Comparison of ENCODE assay signal across 9 mouse cellular contexts in the genomic region with DNA sequence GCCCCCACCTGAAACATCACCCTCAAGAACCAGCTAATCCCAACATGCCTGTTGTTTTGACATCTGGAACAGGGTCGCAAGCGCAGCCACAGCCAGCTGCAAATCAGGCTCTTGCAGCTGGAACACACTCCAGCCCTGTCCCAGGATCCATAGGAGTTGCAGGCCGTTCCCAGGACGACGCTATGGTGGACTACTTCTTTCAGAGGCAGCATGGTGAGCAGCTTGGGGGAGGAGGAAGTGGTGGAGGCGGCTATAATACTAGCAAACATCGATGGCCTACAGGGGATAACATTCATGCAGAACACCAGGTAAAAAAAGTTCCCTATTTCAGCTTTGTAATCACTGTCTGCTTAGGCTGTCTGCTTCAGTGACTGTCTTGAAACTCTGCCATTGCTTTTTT. TPM values are rescaled to one million over a fixed set of nuclear protein-coding genes. Genes with fewer than 3 reads are reported as not detected.
DNase-seq lines count a peak whose midpoint lies in the region; ATAC-seq and TF ChIP-seq lines count a peak whose summit lies in the region.
"Had no signal": no experiment of that assay in that cellular context is flagged by ENCODE, and none has a peak within 500 bp of the region (broad histone marks: within the 10 kb centered on the region; RNA-seq: fewer than 3 reads in every experiment).

No protein-coding gene starts in this region.

- no peak for TF ChIP-seq EP300 in liver, postnatal 0 days (IDR thresholded peaks at IDR 0.05; ENCODE audit: low read depth)

- no peak overlapping the region for H3K4me3 ChIP-seq in heart, embryonic 15.5 days
- no peak overlapping the region for H3K4me3 ChIP-seq in heart, embryonic 11.5 days (ENCODE audit: low read depth, low read length)
- no peak overlapping the region for H3K4me3 ChIP-seq in liver, postnatal 0 days (ENCODE audit: low read depth, low read length)
- H3K4me3 ChIP-seq: myocyte had no signal

- no peaks in the 10 kb centered on the region for H3K27me3 ChIP-seq in heart, embryonic 15.5 days
- H3K27me3 ChIP-seq in heart, embryonic 11.5 days (ENCODE audit: control insufficient read depth, insufficient read depth, low read length) = no peaks in the 10 kb centered on the region
- no peaks in the 10 kb centered on the region for H3K27me3 ChIP-seq in liver, postnatal 0 days (ENCODE audit: insufficient read depth, low read length)

- H3K4me1 ChIP-seq in heart, embryonic 15.5 days (replicated peaks) = peaks cover 46% of the 10 kb centered on the region
- peaks cover 18% of the 10 kb centered on the region for H3K4me1 ChIP-seq in heart, embryonic 11.5 days (ENCODE audit: control insufficient read depth, insufficient read depth, low read length)
- H3K4me1 ChIP-seq in liver, postnatal 0 days (ENCODE audit: insufficient read depth) = peaks cover 35% of the 10 kb centered on the region

- peak; percentile 53 to 59 for DNase-seq in B cell, adult 2 months
- peak; percentile 48 for DNase-seq in ZHBTc4 (ENCODE audit: low read depth, low spot score)
- no peak for DNase-seq in liver, postnatal 0 days
- DNase-seq in layer of hippocampus, postnatal 14 days (ENCODE audit: low spot score in 2 of 2) = no peak
- DNase-seq: kidney, adult 11 months had no signal

- 0 out of 2 replicates have a peak overlapping the region, but pooled peaks have one; percentile 4 for H3K27ac ChIP-seq in heart, embryonic 15.5 days
- no peak overlapping the region for H3K27ac ChIP-seq in heart, embryonic 11.5 days (ENCODE audit: low read depth, low read length)
- 0 out of 2 replicates have a peak overlapping the region, but pooled peaks have one; percentile 36 for H3K27ac ChIP-seq in liver, postnatal 0 days (ENCODE audit: low read depth)

- no peak overlapping the region for H3K4me2 ChIP-seq in heart, embryonic 15.5 days
- no peak overlapping the region for H3K4me2 ChIP-seq in heart, embryonic 11.5 days
- no peak overlapping the region for H3K4me2 ChIP-seq in liver, postnatal 0 days (ENCODE audit: low read depth, low read length)

- H3K36me3 ChIP-seq in heart, embryonic 15.5 days = peaks cover 36% of the 10 kb centered on the region
- H3K36me3 ChIP-seq in heart, embryonic 11.5 days (ENCODE audit: control insufficient read depth, insufficient read depth, low read length) = peaks cover 23% of the 10 kb centered on the region
- peaks cover 44% of the 10 kb centered on the region for H3K36me3 ChIP-seq in liver, postnatal 0 days (replicated peaks; ENCODE audit: insufficient read depth, low read length)

- no peak overlapping the region for H3K9ac ChIP-seq in heart, embryonic 15.5 days
- no peak overlapping the region for H3K9ac ChIP-seq in heart, embryonic 11.5 days (ENCODE audit: low read depth, low read length)
- no peak overlapping the region for H3K9ac ChIP-seq in liver, postnatal 0 days (replicated peaks)

- ATAC-seq in heart, embryonic 15.5 days (replicated peaks; ENCODE audit: insufficient number of reproducible peaks, insufficient read depth, low FRiP score, low read depth) = no peak
- no peak for ATAC-seq in heart, embryonic 11.5 days (replicated peaks; ENCODE audit: insufficient number of reproducible peaks, low FRiP score, low TSS enrichment)
- ATAC-seq in liver, postnatal 0 days = no peak
- ATAC-seq in cerebellum, adult (ENCODE audit: insufficient number of reproducible peaks, low FRiP score, low TSS enrichment) = no peak

- no peaks in the 10 kb centered on the region for H3K9me3 ChIP-seq in heart, embryonic 15.5 days (replicated peaks)
- no peaks in the 10 kb centered on the region for H3K9me3 ChIP-seq in heart, embryonic 11.5 days (replicated peaks; ENCODE audit: control insufficient read depth, low read length)
- H3K9me3 ChIP-seq in liver, postnatal 0 days (ENCODE audit: low read length) = no peaks in the 10 kb centered on the region

- 59% methylated on average over 7 of the region's 7 CpGs for WGBS in heart, embryonic 15.5 days
- 72% methylated on average over 7 of the region's 7 CpGs for WGBS in heart, embryonic 11.5 days (ENCODE audit: insufficient replicate concordance)
- WGBS in liver, postnatal 0 days (ENCODE audit: insufficient replicate concordance) = 60% methylated on average over 7 of the region's 7 CpGs

- TF ChIP-seq CTCF in liver, postnatal 0 days (IDR thresholded peaks at IDR 0.05; ENCODE audit: low read depth) = no peak

RNA-seq across cellular contexts. Expression of gene Pum1, which starts 5.9 kb away (rescaled TPM):
- polyA plus RNA-seq in heart, embryonic 15.5 days (2015; fragmentation: Nextera tagmentation; extraction: Ambion mirVana) = 46.8 and 57.9 TPM in 2 replicates
- 64.8 and 68.3 TPM in 2 replicates for polyA plus RNA-seq in heart, embryonic 11.5 days (2014; fragmentation: Nextera tagmentation; extraction: Ambion mirVana)
- 14.8 and 16.7 TPM in 2 replicates for polyA plus RNA-seq in liver, postnatal 0 days (2015; fragmentation: Nextera tagmentation; extraction: Ambion mirVana)
- total RNA-seq in layer of hippocampus, postnatal 14 days (2021) = 100 to 1,000 TPM; 109 to 115 TPM

Comparison
In these comparisons a context has a peak if more than half of its experiments do, and no peak if none do; other contexts are left out.
1. DNase-seq: peak in B cell, adult 2 months (2 of 2) and ZHBTc4 (single experiment); none in liver, postnatal 0 days (single experiment) and layer of hippocampus, postnatal 14 days (0 of 2).